Mouse (Mus musculus) cerebellum, adult 2 months (tissue): ENCODE results near the gene Necab2.

Experiments
- CTCF ChIP-seq: fragments of 200-500 bp; IDR thresholded peaks from 2 replicates; pipeline ENCODE4 v1.5.1; 2011; ENCODE audit warnings: low read depth, mild to moderate bottlenecking, control low read depth, low read length, moderate library complexity, borderline replicate concordance; ENCODE audit not compliant: insufficient read depth
- POLR2A ChIP-seq: fragments of 200-500 bp; IDR thresholded peaks from 2 replicates; pipeline ENCODE4 v1.6.1; 2011; ENCODE audit warnings: low read length, control low read depth, borderline replicate concordance; ENCODE audit not compliant: insufficient read depth

DNA sequence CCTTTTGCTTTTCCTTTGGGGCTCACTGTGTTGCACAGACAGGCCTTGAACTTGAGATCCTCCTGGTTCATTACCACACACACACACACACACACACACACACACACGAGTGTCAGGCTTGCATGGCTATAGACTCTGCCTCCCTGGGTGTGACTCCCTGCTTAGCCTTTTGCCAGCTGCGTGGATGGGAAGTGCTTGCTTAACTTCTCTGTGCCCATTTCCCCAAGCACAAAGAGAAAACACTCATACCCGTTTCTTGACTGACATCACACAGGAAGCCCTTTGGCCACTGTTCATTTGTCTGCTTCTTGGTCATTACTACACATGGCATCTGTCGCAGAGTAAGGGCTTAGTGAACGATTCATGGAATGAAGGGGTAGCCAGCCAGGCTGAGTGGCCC, 4.5 kb upstream of the Necab2 start:
- TF ChIP-seq CTCF (no peak), POLR2A (no peak)
